Mouse (Mus musculus): Measurements from ENCODE around the gene Clock.

DNA sequence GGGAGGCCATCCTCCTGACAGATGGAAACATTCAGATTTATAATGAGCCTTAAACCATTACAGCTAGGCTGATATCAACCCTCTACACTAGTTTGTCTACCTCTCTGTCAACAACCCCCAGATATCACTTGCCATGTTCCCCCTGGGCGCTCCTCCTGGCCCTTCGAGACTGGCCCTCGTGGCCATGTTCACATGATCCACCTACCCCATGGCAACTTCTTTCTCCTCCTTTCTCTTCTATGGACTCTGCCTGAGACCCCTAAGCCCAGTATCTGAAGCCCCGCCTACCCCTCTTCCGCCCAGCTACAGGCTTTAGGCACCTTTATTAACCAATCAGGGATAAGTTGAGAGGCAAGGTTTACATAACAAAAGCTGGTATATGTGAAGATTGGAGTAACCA lies 124.8 kb downstream of the Clock start:
- TF ChIP-seq POLR2A (IDR thresholded peaks at IDR 0.05; ENCODE audit: low read depth, low read length), result no peak
- no peak for TF ChIP-seq CTCF (conservative IDR thresholded peaks at IDR 0.05; ENCODE audit: insufficient read depth, insufficient read length, low read depth, low read length)

All from kidney, adult 2 months (tissue).